Mouse (Mus musculus) urinary bladder, postnatal 14 days (tissue): ENCODE results near the gene Muc3.
"Not testable (repeated sequence)": the region's sequence is repeated elsewhere in the genome, so short reads cannot be mapped to it uniquely, and the experiment has no call there.

Experiments
- DNase-seq: peaks from one replicate; pipeline ENCODE4 v3.0.0; 2021; ENCODE audit warnings: low spot score

The Muc3 gene

GRCm38 (mm10) chr5:137122686-137123193 lies 26.4 kb downstream of the Muc3 start:
- DNase-seq, result peak; percentile 78

- no peak for DNase-seq
Observed at GRCm38 (mm10) chr5:137121280-137121679, 27.8 kb downstream of the Muc3 start.

- DNase-seq, result no peak
Observed at GRCm38 (mm10) chr5:137118878-137119277, 30.2 kb downstream of the Muc3 start.

GRCm38 (mm10) chr5:137117994-137118393 lies 31.1 kb downstream of the Muc3 start:
- DNase-seq, result not testable (repeated sequence)

GRCm38 (mm10) chr5:137116987-137117386 lies 32.1 kb downstream of the Muc3 start:
- DNase-seq, result no peak

GRCm38 (mm10) chr5:137115866-137116847 lies 33.0 kb downstream of the Muc3 start, which contains the start of gene Trim56:
Gene Trim56 (minus strand): TSS chr5:137116209.
- peak; percentile 81 for DNase-seq

- no peak for DNase-seq
Observed at GRCm38 (mm10) chr5:137114891-137115561, 34.1 kb downstream of the Muc3 start.

GRCm38 (mm10) chr5:137111542-137112408 lies 37.3 kb downstream of the Muc3 start:
- DNase-seq, result no peak

GRCm38 (mm10) chr5:137110863-137111262 lies 38.3 kb downstream of the Muc3 start:
- no peak for DNase-seq

- DNase-seq, result no peak
Observed at GRCm38 (mm10) chr5:137109941-137110593, 39.1 kb downstream of the Muc3 start.

GRCm38 (mm10) chr5:137108111-137108510 lies 41.0 kb downstream of the Muc3 start:
- DNase-seq, result no peak

- DNase-seq, result no peak
Observed at GRCm38 (mm10) chr5:137107670-137108069, 41.5 kb downstream of the Muc3 start.

GRCm38 (mm10) chr5:137107024-137107423 lies 42.1 kb downstream of the Muc3 start:
- DNase-seq, result peak; percentile 85

- no peak for DNase-seq
Observed at GRCm38 (mm10) chr5:137106434-137106833, 42.7 kb downstream of the Muc3 start.

- no peak for DNase-seq
Observed at GRCm38 (mm10) chr5:137103969-137104368, 45.2 kb downstream of the Muc3 start.

GRCm38 (mm10) chr5:137102575-137103522 lies 46.3 kb downstream of the Muc3 start:
- DNase-seq, result peak; percentile 61

GRCm38 (mm10) chr5:137102078-137102477 lies 47.0 kb downstream of the Muc3 start:
- DNase-seq, result no peak

GRCm38 (mm10) chr5:137100660-137101059 lies 48.5 kb downstream of the Muc3 start:
- DNase-seq, result no peak

- DNase-seq, result no peak
Observed at GRCm38 (mm10) chr5:137098418-137098817, 50.7 kb downstream of the Muc3 start.

GRCm38 (mm10) chr5:137096037-137096436 lies 53.1 kb downstream of the Muc3 start:
- DNase-seq, result peak; percentile 22
